Mouse (Mus musculus): ENCODE measurements around the gene AC141477.1. TPM values are rescaled to one million over a fixed set of nuclear protein-coding genes. Genes with fewer than 3 reads are reported as not detected.
A peak's percentile ranks its signal among the peaks of the same experiment; 100 is the strongest.

AC141477.1 gene
- polyA plus RNA-seq (2015; fragmentation: Nextera tagmentation; extraction: Ambion mirVana) = 1.6 TPM in 1 of 2 replicates, not detected in the other

DNA sequence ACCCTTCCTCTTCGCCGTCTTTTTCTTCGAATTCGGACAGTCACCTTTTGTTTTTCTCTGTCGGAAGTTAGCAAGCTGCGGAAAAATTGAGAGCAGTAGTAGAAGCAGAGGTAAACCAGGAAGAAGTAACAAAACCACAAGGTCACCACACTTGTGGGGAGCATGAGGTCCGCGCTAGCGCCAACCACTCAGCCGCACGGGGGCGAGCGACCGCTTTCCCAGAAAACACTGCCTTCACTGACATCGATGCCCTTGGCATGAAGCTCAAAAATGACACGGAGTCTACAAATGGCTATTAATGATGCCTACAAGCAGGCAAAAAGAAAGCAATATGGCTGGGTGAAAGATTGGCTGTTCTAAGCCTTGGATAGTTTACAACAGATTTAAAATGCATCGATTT, at the start of gene AC141477.1:
Gene AC141477.1, minus strand, starts transcription at position 164 of the 400 bp plus-strand sequence.
- Histone ChIP-seq H3K36me3 (peaks cover 46% of the 10 kb centered on the region), H3K9me3 (no peaks in the 10 kb centered on the region), H3K4me1 (peaks cover 17% of the 10 kb centered on the region), H3K4me3 (peak within 1 kb of the TSS; percentile 91; the same call in 1 of the 2 replicates), H3K4me2 (peak within 1 kb of the TSS; percentile 78), H3K27ac (peak within 1 kb of the TSS; percentile 41; the same call in 1 of the 2 replicates), H3K9ac (0 out of 2 replicates have a peak within 1 kb of the TSS, but pooled peaks have one; percentile 85), H3K27me3 (no peaks in the 10 kb centered on the region)
- 93% methylated on average over 17 of the region's 17 CpGs for WGBS
- ATAC-seq (ENCODE audit: borderline replicate concordance, extremely low read depth, low FRiP score, low TSS enrichment) = no peak

DNA sequence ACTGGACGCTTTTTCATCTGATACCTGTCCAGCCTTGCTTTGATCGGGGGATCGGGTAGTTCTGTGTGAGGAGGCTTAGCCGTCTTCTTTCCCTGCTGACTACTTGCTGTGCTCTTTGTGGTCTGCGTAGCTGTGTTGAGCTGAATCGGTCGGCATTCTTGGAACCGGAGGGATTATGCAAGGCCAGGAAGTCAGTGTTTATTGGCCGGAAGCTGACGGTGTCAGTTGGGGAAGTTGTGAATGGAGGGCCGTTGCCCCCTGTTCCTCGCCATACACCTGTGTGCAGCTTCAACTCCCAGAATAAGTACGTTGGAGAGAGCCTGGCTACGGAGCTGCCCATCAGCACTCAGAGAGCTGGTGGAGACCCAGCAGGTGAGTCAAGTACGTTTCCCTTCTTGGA, 49.0 kb upstream of the AC141477.1 start:
- Histone ChIP-seq H3K9me3 (no peaks in the 10 kb centered on the region), H3K27ac (no peak overlapping the region), H3K9ac (no peak overlapping the region), H3K4me3 (no peak overlapping the region), H3K4me1 (no peaks in the 10 kb centered on the region), H3K4me2 (no peak overlapping the region), H3K36me3 (peaks cover 92% of the 10 kb centered on the region), H3K27me3 (no peaks in the 10 kb centered on the region)
- no peak for ATAC-seq (ENCODE audit: borderline replicate concordance, extremely low read depth, low FRiP score, low TSS enrichment)
- 83% methylated on average over 15 of the region's 15 CpGs for WGBS

DNA sequence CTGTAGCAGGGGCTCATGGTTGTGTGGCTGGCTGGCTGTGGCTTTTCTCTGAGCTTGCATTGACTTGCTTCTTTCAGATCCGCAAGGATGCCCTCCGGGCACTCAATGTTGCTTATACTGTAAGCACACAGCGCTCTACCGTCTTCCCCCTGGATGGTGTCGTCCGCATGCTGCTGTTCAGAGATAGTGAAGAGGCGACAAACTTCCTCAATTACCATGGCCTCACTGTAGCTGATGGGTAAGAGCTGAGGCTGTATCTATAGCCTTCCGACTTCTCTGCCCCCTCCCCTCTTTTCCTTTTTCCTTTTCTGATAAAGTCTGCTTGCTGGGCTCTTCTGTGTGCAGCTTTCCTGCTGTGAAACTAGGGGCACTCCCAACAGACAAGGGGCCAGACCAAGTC, 48.0 kb upstream of the AC141477.1 start:
- 93% methylated on average over 8 of the region's 8 CpGs for WGBS
- H3K4me1 ChIP-seq = no peaks in the 10 kb centered on the region
- H3K27ac ChIP-seq = no peak overlapping the region
- ATAC-seq (ENCODE audit: borderline replicate concordance, extremely low read depth, low FRiP score, low TSS enrichment) = no peak
- peaks cover 91% of the 10 kb centered on the region for H3K36me3 ChIP-seq
- no peak overlapping the region for H3K4me3 ChIP-seq
- H3K9ac ChIP-seq = no peak overlapping the region
- no peaks in the 10 kb centered on the region for H3K9me3 ChIP-seq
- H3K4me2 ChIP-seq = no peak overlapping the region
- H3K27me3 ChIP-seq = no peaks in the 10 kb centered on the region

DNA sequence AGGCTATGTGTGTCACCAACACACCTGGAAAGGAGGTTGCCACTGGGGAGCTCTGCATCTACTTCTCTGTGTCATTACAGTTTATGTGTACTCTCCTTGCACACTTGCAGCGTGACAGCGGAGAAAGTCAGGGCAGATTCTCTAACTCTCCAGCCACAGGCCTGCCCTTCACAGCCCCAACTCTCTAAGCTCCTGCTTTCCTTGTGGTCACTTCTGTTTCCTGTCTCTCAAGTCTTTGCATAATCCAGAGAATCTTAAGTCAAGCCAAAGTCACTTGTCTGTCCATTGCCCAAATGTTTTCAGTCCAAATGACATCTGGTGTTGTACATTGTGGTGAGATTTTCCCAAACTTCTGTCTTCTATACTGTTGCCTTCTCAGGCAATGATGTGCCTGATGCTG, 46.1 kb upstream of the AC141477.1 start:
- 93% methylated on average over 2 of the region's 2 CpGs for WGBS
- Histone ChIP-seq H3K27me3 (no peaks in the 10 kb centered on the region), H3K9me3 (no peaks in the 10 kb centered on the region), H3K4me2 (no peak overlapping the region), H3K4me1 (no peaks in the 10 kb centered on the region), H3K4me3 (no peak overlapping the region), H3K27ac (no peak overlapping the region), H3K36me3 (peaks cover 93% of the 10 kb centered on the region), H3K9ac (no peak overlapping the region)
- ATAC-seq (ENCODE audit: borderline replicate concordance, extremely low read depth, low FRiP score, low TSS enrichment) = no peak

DNA sequence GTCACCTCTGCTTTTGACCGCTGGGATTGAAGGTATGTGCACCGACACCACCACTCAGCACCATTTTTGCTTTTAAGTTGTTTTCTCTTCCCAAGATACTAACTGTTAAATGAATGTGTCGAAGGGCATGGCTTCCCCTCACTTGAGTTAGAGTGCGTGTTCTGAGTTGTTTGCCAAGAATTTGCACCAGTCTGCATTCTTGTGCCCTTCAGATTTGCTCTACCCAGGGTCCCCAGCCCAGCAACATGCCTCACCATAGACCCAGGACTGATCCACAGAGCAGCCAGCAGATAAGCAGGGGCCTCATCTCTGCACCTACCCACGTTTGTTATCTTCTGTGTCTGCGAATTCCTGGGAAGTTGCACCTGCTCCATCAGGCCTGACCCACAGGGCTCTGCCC, 41.2 kb upstream of the AC141477.1 start:
- WGBS = 83% methylated on average over 6 of the region's 6 CpGs
- Histone ChIP-seq H3K36me3 (peaks cover 90% of the 10 kb centered on the region), H3K4me3 (no peak overlapping the region), H3K4me2 (no peak overlapping the region), H3K9me3 (no peaks in the 10 kb centered on the region), H3K4me1 (no peaks in the 10 kb centered on the region), H3K9ac (no peak overlapping the region), H3K27ac (no peak overlapping the region), H3K27me3 (no peaks in the 10 kb centered on the region)
- ATAC-seq (ENCODE audit: borderline replicate concordance, extremely low read depth, low FRiP score, low TSS enrichment) = no peak

DNA sequence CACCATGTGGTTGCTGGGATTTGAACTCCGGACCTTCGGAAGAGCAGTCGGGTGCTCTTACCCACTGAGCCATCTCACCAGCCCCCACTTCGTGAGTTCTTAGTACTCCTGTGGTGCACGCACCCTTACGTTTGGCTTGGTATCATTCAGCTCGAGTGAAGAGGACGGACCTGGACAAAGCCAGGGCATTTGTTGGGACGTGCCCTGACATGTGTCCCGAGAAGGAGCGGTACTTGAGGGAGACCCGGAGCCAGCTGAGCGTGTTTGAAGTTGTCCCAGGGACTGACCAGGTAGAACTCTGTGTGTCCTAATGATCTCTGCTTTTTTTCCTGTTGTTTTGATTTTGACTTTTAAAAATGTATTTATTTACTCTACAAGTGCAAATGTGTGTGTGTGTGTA, 40.6 kb upstream of the AC141477.1 start:
- no peak for ATAC-seq (ENCODE audit: borderline replicate concordance, extremely low read depth, low FRiP score, low TSS enrichment)
- no peak overlapping the region for H3K27ac ChIP-seq

DNA sequence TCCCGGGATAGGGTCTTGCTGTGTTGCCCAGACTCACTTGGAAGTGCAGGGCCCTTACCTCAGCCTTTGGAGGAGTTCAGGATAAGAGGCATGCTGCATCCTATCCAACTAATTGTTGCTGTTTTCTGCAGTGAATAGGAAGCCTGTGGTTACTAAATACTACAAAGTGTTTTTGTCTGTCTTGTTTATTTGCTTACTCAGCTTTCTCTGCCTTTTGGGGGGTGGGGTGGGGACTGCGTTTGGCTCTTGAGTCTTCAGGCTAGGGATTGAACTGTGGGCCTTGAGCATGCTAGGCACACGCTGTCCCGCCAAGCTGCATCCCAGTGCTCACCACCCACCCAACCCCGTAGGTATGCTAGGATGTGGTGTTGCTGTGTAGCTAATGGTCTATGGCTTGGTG, 33.5 kb upstream of the AC141477.1 start:
- 90% methylated on average over 5 of the region's 5 CpGs for WGBS
- peaks cover 62% of the 10 kb centered on the region for H3K36me3 ChIP-seq

More for the DNA sequence above, 40.6 kb upstream of the AC141477.1 start:
- no peaks in the 10 kb centered on the region for H3K27me3 ChIP-seq
- H3K4me1 ChIP-seq = no peaks in the 10 kb centered on the region
- peaks cover 90% of the 10 kb centered on the region for H3K36me3 ChIP-seq
- no peaks in the 10 kb centered on the region for H3K9me3 ChIP-seq
- no peak overlapping the region for H3K4me2 ChIP-seq
- H3K4me3 ChIP-seq = no peak overlapping the region
- 88% methylated on average over 13 of the region's 13 CpGs for WGBS
- no peak overlapping the region for H3K9ac ChIP-seq

DNA sequence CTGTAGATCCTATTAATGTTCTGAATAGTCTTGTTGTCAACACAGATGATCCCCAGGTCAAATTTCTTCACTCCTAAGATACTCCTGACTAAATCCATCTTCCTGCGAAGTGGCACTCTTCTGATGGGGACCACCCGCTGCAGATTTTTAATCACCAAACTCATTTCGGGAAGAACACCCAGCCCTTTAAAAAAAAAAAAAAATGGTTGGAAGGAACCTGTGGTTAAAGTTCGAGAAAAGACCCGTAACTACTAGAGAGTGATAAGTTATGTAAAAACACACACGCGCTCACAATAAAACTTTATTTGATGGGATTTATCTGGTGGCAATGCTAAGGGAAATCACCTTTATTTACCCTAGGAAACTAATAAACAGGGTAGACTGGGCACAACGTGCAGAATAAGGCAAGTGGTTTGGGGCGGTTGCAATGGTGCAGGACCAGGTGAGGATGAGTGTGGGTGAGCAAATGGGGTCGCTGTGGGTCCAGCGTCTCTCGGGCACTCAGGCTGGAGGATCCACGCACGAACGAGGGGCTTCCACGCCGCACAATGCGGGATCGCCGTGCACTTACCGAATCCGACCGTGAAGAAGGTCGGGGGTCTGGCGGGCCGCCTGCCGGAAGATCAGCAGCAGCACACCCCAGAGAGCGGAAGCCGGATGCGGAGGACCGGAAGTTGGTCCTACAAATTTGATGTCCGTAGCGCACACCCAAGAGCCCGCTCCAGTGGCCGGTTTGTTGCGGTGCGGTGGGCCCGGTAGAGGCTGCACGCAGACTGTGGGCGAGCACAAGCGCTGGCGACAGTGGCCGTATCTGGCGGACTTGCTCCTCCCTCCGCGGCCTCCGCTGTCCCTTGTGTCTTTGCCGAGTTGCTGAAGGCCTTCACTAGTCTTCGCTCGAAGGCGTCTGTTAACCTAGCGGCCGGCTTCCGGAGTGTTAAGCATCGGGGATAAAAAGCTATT, 28.2 kb upstream of the AC141477.1 start, which contains the start of the genes Mcm3ap and Ybey:
Gene Mcm3ap, plus strand, starts transcription at position 725 of the 960 bp plus-strand sequence.
Gene Ybey, minus strand, starts transcription at position 912 of the 960 bp plus-strand sequence.
- peaks cover 6% of the 10 kb centered on the region; the same call in 1 of the 2 replicates for H3K4me1 ChIP-seq
- no peaks in the 10 kb centered on the region for H3K27me3 ChIP-seq
- H3K4me2 ChIP-seq = peak within 1 kb of the TSS; percentile 66
- WGBS = under 1% methylated on average over 55 of the region's 55 CpGs
- peak within 1 kb of the TSS; percentile 84 for H3K27ac ChIP-seq
- peaks cover 28% of the 10 kb centered on the region for H3K36me3 ChIP-seq
- peak within 1 kb of the TSS; percentile 76 for H3K4me3 ChIP-seq
- ATAC-seq (ENCODE audit: borderline replicate concordance, extremely low read depth, low FRiP score, low TSS enrichment) = peak; percentile 94
- H3K9ac ChIP-seq = peak within 1 kb of the TSS; percentile 86
- no peaks in the 10 kb centered on the region for H3K9me3 ChIP-seq

More for the DNA sequence above, 33.5 kb upstream of the AC141477.1 start:
- ATAC-seq (ENCODE audit: borderline replicate concordance, extremely low read depth, low FRiP score, low TSS enrichment) = no peak
- Histone ChIP-seq H3K4me2 (no peak overlapping the region), H3K9me3 (no peaks in the 10 kb centered on the region), H3K27ac (no peak overlapping the region), H3K4me1 (0 out of 2 replicates have a peak, but pooled peaks cover 3% of the 10 kb centered on the region), H3K4me3 (no peak overlapping the region), H3K9ac (no peak overlapping the region), H3K27me3 (no peaks in the 10 kb centered on the region)

DNA sequence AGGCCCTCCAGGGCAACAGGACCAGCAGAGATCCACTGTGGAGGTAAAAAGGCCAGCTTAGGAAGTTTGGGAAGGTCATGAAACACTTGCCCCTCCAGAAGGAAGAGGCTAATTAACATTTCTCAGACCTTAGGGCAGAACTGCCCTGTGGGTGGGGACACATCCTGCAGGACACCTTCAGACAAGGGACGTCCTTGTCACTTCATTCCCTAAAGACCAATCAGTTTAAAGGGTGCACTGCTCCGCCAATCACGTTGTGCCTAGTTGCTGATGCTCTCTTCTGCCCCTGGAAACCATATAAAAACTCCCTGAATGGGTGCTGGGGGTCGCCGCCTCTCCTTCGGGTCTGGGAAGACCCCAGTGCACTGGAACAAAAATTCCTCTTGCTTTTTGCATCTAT, 22.5 kb upstream of the AC141477.1 start:
- no peak overlapping the region for H3K4me2 ChIP-seq
- WGBS = 87% methylated on average over 6 of the region's 6 CpGs
- no peak overlapping the region for H3K4me3 ChIP-seq
- no peaks in the 10 kb centered on the region for H3K36me3 ChIP-seq
- no peak overlapping the region for H3K9ac ChIP-seq
- H3K27ac ChIP-seq = no peak overlapping the region
- H3K9me3 ChIP-seq = no peaks in the 10 kb centered on the region
- H3K4me1 ChIP-seq = peaks cover 2% of the 10 kb centered on the region; the same call in 1 of the 2 replicates
- ATAC-seq (ENCODE audit: borderline replicate concordance, extremely low read depth, low FRiP score, low TSS enrichment) = no peak
- H3K27me3 ChIP-seq = no peaks in the 10 kb centered on the region

DNA sequence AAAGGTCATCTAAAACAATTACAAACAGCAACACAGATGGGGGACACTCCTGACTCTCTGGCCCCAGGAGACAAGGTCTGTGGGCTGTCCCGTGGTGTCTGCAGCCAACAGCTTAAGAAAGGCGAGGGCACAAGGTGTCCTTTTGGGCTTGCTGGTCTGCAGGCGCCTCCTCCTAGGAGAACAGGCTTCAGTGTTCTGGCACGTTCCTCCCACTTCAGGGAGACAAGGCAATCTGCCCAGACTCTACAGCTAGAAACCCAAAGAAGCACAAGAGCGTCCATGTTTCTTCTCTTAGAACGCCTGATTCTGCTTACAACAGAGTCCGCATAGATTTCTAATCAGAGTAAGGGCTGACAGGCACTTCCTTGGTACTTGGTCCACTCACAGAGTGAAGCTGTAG, 22.1 kb upstream of the AC141477.1 start:
- WGBS = 91% methylated on average over 7 of the region's 7 CpGs
- no peaks in the 10 kb centered on the region for H3K36me3 ChIP-seq
- no peak for ATAC-seq (ENCODE audit: borderline replicate concordance, extremely low read depth, low FRiP score, low TSS enrichment)

DNA sequence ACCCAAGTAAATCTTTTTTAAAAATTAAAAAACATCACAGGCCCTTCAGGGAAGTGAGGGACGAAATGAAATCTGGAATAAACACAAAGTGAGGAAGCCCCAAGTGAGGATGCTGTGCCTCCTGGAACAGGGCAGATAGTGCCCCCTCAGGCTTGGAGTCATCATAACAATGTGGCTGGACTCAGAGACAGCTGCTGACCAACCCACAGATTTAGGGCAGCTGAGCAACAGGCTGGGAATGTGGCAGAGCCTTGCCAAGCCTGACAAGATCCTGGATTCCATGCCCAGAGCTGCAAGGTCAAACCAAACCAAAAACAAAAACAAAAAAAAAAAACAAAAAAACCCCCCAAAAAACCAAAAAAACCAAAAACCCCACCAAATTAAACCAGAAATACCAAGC, 21.0 kb upstream of the AC141477.1 start:
- 83% methylated on average over 1 of the region's 1 CpGs for WGBS
- Histone ChIP-seq H3K4me3 (no peak overlapping the region), H3K9me3 (no peaks in the 10 kb centered on the region), H3K4me1 (no peaks in the 10 kb centered on the region), H3K9ac (no peak overlapping the region), H3K4me2 (no peak overlapping the region), H3K27me3 (no peaks in the 10 kb centered on the region), H3K27ac (no peak overlapping the region), H3K36me3 (no peaks in the 10 kb centered on the region)
- ATAC-seq (ENCODE audit: borderline replicate concordance, extremely low read depth, low FRiP score, low TSS enrichment) = no peak

More for the DNA sequence above, 22.1 kb upstream of the AC141477.1 start:
- H3K4me3 ChIP-seq = no peak overlapping the region
- H3K4me2 ChIP-seq = no peak overlapping the region
- no peak overlapping the region for H3K27ac ChIP-seq
- H3K9me3 ChIP-seq = no peaks in the 10 kb centered on the region
- H3K4me1 ChIP-seq = no peaks in the 10 kb centered on the region
- no peak overlapping the region for H3K9ac ChIP-seq
- H3K27me3 ChIP-seq = no peaks in the 10 kb centered on the region

DNA sequence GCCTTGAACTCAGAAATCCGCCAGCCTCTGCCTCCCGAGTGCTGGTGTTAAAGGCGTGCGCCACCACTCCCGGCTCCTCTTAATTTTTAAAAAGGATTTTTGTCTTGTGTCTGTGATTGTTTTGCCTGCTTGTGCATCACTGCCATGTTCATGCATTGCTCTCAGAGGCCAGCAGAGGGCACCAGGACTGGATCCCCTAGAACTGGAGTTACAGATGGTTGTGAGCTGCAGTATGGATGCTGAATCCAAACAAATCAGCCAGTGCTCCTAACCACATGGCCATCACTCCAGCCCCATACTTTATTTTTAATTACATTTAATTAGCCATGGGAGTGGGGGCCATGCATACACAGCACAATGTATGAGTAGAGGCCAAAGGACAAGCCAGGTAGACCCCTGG, 15.0 kb upstream of the AC141477.1 start:
- Histone ChIP-seq H3K4me1 (no peaks in the 10 kb centered on the region), H3K4me2 (no peak overlapping the region), H3K27ac (no peak overlapping the region), H3K9ac (no peak overlapping the region), H3K36me3 (no peaks in the 10 kb centered on the region), H3K4me3 (no peak overlapping the region), H3K9me3 (no peaks in the 10 kb centered on the region), H3K27me3 (no peaks in the 10 kb centered on the region)
- 48% methylated on average over 5 of the region's 5 CpGs for WGBS
- ATAC-seq (ENCODE audit: borderline replicate concordance, extremely low read depth, low FRiP score, low TSS enrichment) = no peak
